Mouse (Mus musculus) liver, postnatal 0 days (tissue): ENCODE data around the gene Fam131c. TPM values are rescaled to one million over a fixed set of nuclear protein-coding genes. Genes with fewer than 3 reads are reported as not detected.

ENCODE experiments used
- ATAC-seq: fragments of 200-750 bp; cut with Nextera tagmentation; 2 replicates; pipeline ENCODE4 v1.8.0; 2017; ENCODE audit warnings: mild to moderate bottlenecking, moderate library complexity
- DNase-seq: peaks from one replicate; pipeline ENCODE4 v3.0.0-alpha.2; 2016
- H3K27ac ChIP-seq: fragments of 300-500 bp; sonication (generic); 2 replicates; pipeline ENCODE4 v1.5.1; 2014; ENCODE audit warnings: antibody characterized with exemption, moderate library complexity, mild to moderate bottlenecking, low read depth
- H3K27me3 ChIP-seq: fragments of 300-500 bp; sonication (generic); 2 replicates; pipeline ENCODE4 v1.6.1; 2014; ENCODE audit warnings: low read length, control low read depth, mixed read lengths; ENCODE audit not compliant: insufficient read depth
- H3K36me3 ChIP-seq: fragments of 300-500 bp; sonication (generic); replicated peaks from 2 replicates; pipeline ENCODE4 v1.6.1; 2014; ENCODE audit warnings: mild to moderate bottlenecking, control low read depth, low read length, moderate library complexity, mixed read lengths; ENCODE audit not compliant: insufficient read depth
- H3K4me1 ChIP-seq: fragments of 300-500 bp; sonication (generic); 2 replicates; pipeline ENCODE4 v1.6.1; 2014; ENCODE audit warnings: antibody characterized with exemption, mild to moderate bottlenecking, control low read depth; ENCODE audit not compliant: insufficient read depth
- H3K4me2 ChIP-seq: fragments of 300-500 bp; sonication (generic); 2 replicates; pipeline ENCODE4 v1.6.1; 2014; ENCODE audit warnings: low read depth, mild to moderate bottlenecking, low read length, moderate library complexity, mixed read lengths
- H3K4me3 ChIP-seq: fragments of 300-500 bp; sonication (generic); 2 replicates; pipeline ENCODE4 v1.5.1; 2014; ENCODE audit warnings: low read depth, low read length
- H3K9ac ChIP-seq: fragments of 300-500 bp; sonication (generic); replicated peaks from 2 replicates; pipeline ENCODE4 v1.6.1; 2014; ENCODE audit warnings: mild to moderate bottlenecking, moderate library complexity
- H3K9me3 ChIP-seq: fragments of 300-500 bp; sonication (generic); 2 replicates; pipeline ENCODE4 v1.6.1; 2016; ENCODE audit warnings: mild to moderate bottlenecking, control low read depth, low read length, mixed read lengths
- CTCF ChIP-seq: sonication (generic); IDR thresholded peaks from 2 replicates; pipeline ENCODE4 v1.5.1; 2016; ENCODE audit warnings: antibody characterized with exemption, low read depth
- EP300 ChIP-seq: IDR thresholded peaks from 2 replicates; pipeline ENCODE4 v1.6.1; 2016; ENCODE audit warnings: antibody characterized with exemption, low read depth, mild to moderate bottlenecking
- WGBS: fragments of 180-500 bp; shearing (Covaris S2); extraction: QIAGEN DNeasy Blood & Tissue Kit; methylation state at CpG from one replicate; pipeline ENCODE4 v1.1.7; 2014; ENCODE audit not compliant: insufficient replicate concordance; 5-methylcytosine and 5-hydroxymethylcytosine counted together
- polyA plus RNA-seq: library from polyadenylated mRNA; unstranded; fragments of >200 nt; fragmentation: Nextera tagmentation; extraction: Ambion mirVana; gene quantifications from 2 replicates; pipeline ENCODE4 v1.2.1, GENCODE M21; 2015

Gene Fam131c
- polyA plus RNA-seq, 1 experiment from 2014 or later = 0.53 TPM

GRCm38 (mm10) chr4:141406516-141407299, 38.7 kb downstream of the Fam131c start:
- ATAC-seq = no peak
- Histone ChIP-seq H3K27me3 (0 out of 2 replicates have a peak, but pooled peaks cover 7% of the 10 kb centered on the region), H3K27ac (no peak overlapping the region)

GRCm38 (mm10) chr4:141408577-141408976, 40.6 kb downstream of the Fam131c start:
- H3K9ac ChIP-seq = no peak overlapping the region
- no peaks in the 10 kb centered on the region for H3K4me1 ChIP-seq
- ATAC-seq = no peak
- DNase-seq = no peak
- no peak overlapping the region for H3K4me3 ChIP-seq
- 76% methylated on average over 3 of the region's 3 CpGs for WGBS
- H3K27ac ChIP-seq = no peak overlapping the region
- 0 out of 2 replicates have a peak, but pooled peaks cover 7% of the 10 kb centered on the region for H3K27me3 ChIP-seq
- no peaks in the 10 kb centered on the region for H3K36me3 ChIP-seq
- no peak overlapping the region for H3K4me2 ChIP-seq
- TF ChIP-seq CTCF (no peak), EP300 (no peak)
- H3K9me3 ChIP-seq = no peaks in the 10 kb centered on the region

More at GRCm38 (mm10) chr4:141406516-141407299, 38.7 kb downstream of the Fam131c start:
- WGBS = 42% methylated on average over 14 of the region's 14 CpGs
- TF ChIP-seq CTCF (peak; percentile 80), EP300 (no peak)
- Histone ChIP-seq H3K9ac (no peak overlapping the region), H3K4me1 (no peaks in the 10 kb centered on the region), H3K4me2 (no peak overlapping the region), H3K4me3 (no peak overlapping the region), H3K9me3 (no peaks in the 10 kb centered on the region), H3K36me3 (no peaks in the 10 kb centered on the region)
- peak; percentile 62 for DNase-seq

- Histone ChIP-seq H3K27ac (no peak overlapping the region), H3K9ac (no peak overlapping the region), H3K9me3 (no peaks in the 10 kb centered on the region), H3K27me3 (no peaks in the 10 kb centered on the region), H3K4me1 (no peaks in the 10 kb centered on the region), H3K4me3 (no peak overlapping the region), H3K36me3 (no peaks in the 10 kb centered on the region), H3K4me2 (no peak overlapping the region)
- ATAC-seq = no peak
- peak; percentile 40 for TF ChIP-seq CTCF
- no peak for TF ChIP-seq EP300
- no peak for DNase-seq
- WGBS = 26% methylated on average over 22 of the region's 22 CpGs
Observed at GRCm38 (mm10) chr4:141411430-141411992, 43.5 kb downstream of the Fam131c start.

GRCm38 (mm10) chr4:141415924-141416323, 47.9 kb downstream of the Fam131c start, which contains the start of gene Clcnkb:
TSS of gene Clcnkb (minus strand) at chr4:141416014.
- Histone ChIP-seq H3K27me3 (no peaks in the 10 kb centered on the region), H3K4me3 (no peak within 1 kb of the TSS), H3K4me1 (no peaks in the 10 kb centered on the region; the same call in 1 of the 2 replicates), H3K9me3 (no peaks in the 10 kb centered on the region), H3K27ac (no peak within 1 kb of the TSS), H3K4me2 (no peak within 1 kb of the TSS), H3K9ac (no peak within 1 kb of the TSS), H3K36me3 (no peaks in the 10 kb centered on the region)
- 63% methylated on average over 7 of the region's 7 CpGs for WGBS
- DNase-seq = no peak
- no peak for TF ChIP-seq CTCF
- TF ChIP-seq EP300 = no peak
- ATAC-seq = no peak

- H3K4me2 ChIP-seq = no peak overlapping the region
- DNase-seq (peak; percentile 54), ATAC-seq (peak; percentile 41)
- TF ChIP-seq EP300 (no peak), CTCF (no peak)
- no peaks in the 10 kb centered on the region for H3K9me3 ChIP-seq
- no peak overlapping the region for H3K27ac ChIP-seq
- H3K9ac ChIP-seq = no peak overlapping the region
- no peaks in the 10 kb centered on the region for H3K36me3 ChIP-seq
- 0 out of 2 replicates have a peak, but pooled peaks cover 6% of the 10 kb centered on the region for H3K27me3 ChIP-seq
- no peak overlapping the region for H3K4me3 ChIP-seq
- 24% methylated on average over 27 of the region's 27 CpGs for WGBS
- H3K4me1 ChIP-seq = no peaks in the 10 kb centered on the region; the same call in 1 of the 2 replicates
Observed at GRCm38 (mm10) chr4:141419398-141420191, 51.6 kb downstream of the Fam131c start.
